Mouse (Mus musculus) cortical plate, adult 2 months (tissue): ENCODE measurements at regions not wholly inside any gene's neighbourhood (a gene's known extent, or its start where the extent isn't known, plus 50 kb on each side); places are given as distances from the start of the nearest gene placed in this dataset.

ENCODE experiments used
- CTCF ChIP-seq: fragments of 200-500 bp; IDR thresholded peaks from 2 replicates; pipeline ENCODE4 v1.5.1; 2011; ENCODE audit warnings: mild to moderate bottlenecking, control low read depth, low read length; ENCODE audit not compliant: insufficient read depth; ENCODE audit errors: extremely low read depth
- POLR2A ChIP-seq: fragments of 200-500 bp; IDR thresholded peaks from 2 replicates; pipeline ENCODE4 v1.6.1; 2011; ENCODE audit warnings: mild to moderate bottlenecking, low read length, control low read depth; ENCODE audit not compliant: insufficient read depth; ENCODE audit errors: extremely low read depth

GRCm38 (mm10) chr15:62533233-62533632, 1311.7 kb downstream of the Gsdmc2 start:
- TF ChIP-seq POLR2A (no peak), CTCF (no peak)
